ENCODE assay signal across 10 mouse cellular contexts in genomic region chr17:69438486-69438885, GRCm38 (mm10). TPM values are rescaled to one million over a fixed set of nuclear protein-coding genes. Genes with fewer than 3 reads are reported as not detected.
DNase-seq lines count a peak whose midpoint lies in the region; ATAC-seq lines count a peak whose summit lies in the region.
"Had no signal": no experiment of that assay in that cellular context is flagged by ENCODE, and none has a peak within 500 bp of the region (broad histone marks: within the 10 kb centered on the region; RNA-seq: fewer than 3 reads in every experiment).

No protein-coding gene starts in this region.

- no peaks in the 10 kb centered on the region for H3K36me3 ChIP-seq in neural tube, embryonic 11.5 days (ENCODE audit: control insufficient read depth, insufficient read depth, low read length)
- H3K36me3 ChIP-seq in limb, embryonic 15.5 days: no peaks in the 10 kb centered on the region

- H3K4me2 ChIP-seq in neural tube, embryonic 11.5 days (ENCODE audit: low read depth): peak overlapping the region; percentile 69
- peak overlapping the region; percentile 70 for H3K4me2 ChIP-seq in limb, embryonic 15.5 days

- DNase-seq in adrenal gland, postnatal 14 days: peak; percentile 38
- no peak for DNase-seq in adrenal gland, postnatal 4 days (ENCODE audit: low spot score in 2 of 2)
- DNase-seq in neural tube, embryonic 11.5 days (ENCODE audit: low spot score): no peak
- DNase-seq in neural tube, embryonic 10.5 days (ENCODE audit: extremely low spot score, low spot score): no peak
- DNase-seq in spleen, postnatal 4 days (ENCODE audit: low spot score in 2 of 2): no peak
- DNase-seq in layer of hippocampus, adult 9-11 months: no peak
- no peak for DNase-seq in urinary bladder, postnatal 36 days (ENCODE audit: low spot score in 2 of 2)

- WGBS in neural tube, embryonic 11.5 days: 32% methylated on average over 14 of the region's 14 CpGs
- 34% methylated on average over 14 of the region's 14 CpGs for WGBS in limb, embryonic 15.5 days

- no peak overlapping the region for H3K9ac ChIP-seq in neural tube, embryonic 11.5 days (ENCODE audit: low read length)
- H3K9ac ChIP-seq in limb, embryonic 15.5 days: no peak overlapping the region

- peaks cover 6% of the 10 kb centered on the region; the same call in 1 of the 2 replicates for H3K4me1 ChIP-seq in neural tube, embryonic 11.5 days (ENCODE audit: control insufficient read depth, insufficient read depth, low read length)
- peaks cover 14% of the 10 kb centered on the region for H3K4me1 ChIP-seq in limb, embryonic 15.5 days

- H3K4me3 ChIP-seq in neural tube, embryonic 11.5 days (ENCODE audit: low read depth, low read length): peak overlapping the region; percentile 39; the same call in 1 of the 2 replicates
- H3K4me3 ChIP-seq in limb, embryonic 15.5 days: peak overlapping the region; percentile 35; the same call in 1 of the 2 replicates

- H3K9me3 ChIP-seq in neural tube, embryonic 11.5 days (ENCODE audit: control insufficient read depth, low read length): no peaks in the 10 kb centered on the region
- no peaks in the 10 kb centered on the region for H3K9me3 ChIP-seq in limb, embryonic 15.5 days

- no peak for ATAC-seq in neural tube, embryonic 11.5 days (ENCODE audit: insufficient read depth, low FRiP score, low TSS enrichment)
- no peak for ATAC-seq in limb, embryonic 15.5 days (ENCODE audit: insufficient number of reproducible peaks, low FRiP score, low TSS enrichment, low read depth)

- H3K27me3 ChIP-seq in neural tube, embryonic 11.5 days (ENCODE audit: control insufficient read depth, insufficient read depth, low read length): peaks cover 42% of the 10 kb centered on the region
- peaks cover 51% of the 10 kb centered on the region for H3K27me3 ChIP-seq in limb, embryonic 15.5 days

- H3K27ac ChIP-seq in neural tube, embryonic 11.5 days (ENCODE audit: low read depth, low read length): no peak overlapping the region
- H3K27ac ChIP-seq in limb, embryonic 15.5 days: no peak overlapping the region

RNA-seq across cellular contexts. Expression of gene Akain1, which starts 0.6 kb away (rescaled TPM):
- total RNA-seq in adrenal gland, postnatal 14 days (2021): not detected in 2 replicates
- total RNA-seq in adrenal gland, postnatal 4 days (2021): under 1 TPM; 0.11 to 0.17 TPM
- 0.27 and 0.32 TPM in 2 replicates for polyA plus RNA-seq in neural tube, embryonic 11.5 days (2014; fragmentation: Nextera tagmentation; extraction: Ambion mirVana)
- polyA plus RNA-seq in limb, embryonic 15.5 days (2015; fragmentation: Nextera tagmentation; extraction: Ambion mirVana): not detected in 2 replicates
- total RNA-seq: adrenal gland, postnatal 36 days had no signal
- polyA plus RNA-seq: small intestine, adult 2 months had no signal

RNA-seq across cellular contexts. Expression of gene Zbtb14, which starts 55.6 kb away (rescaled TPM):
- 16.9 and 17.6 TPM in 2 replicates for total RNA-seq in adrenal gland, postnatal 14 days (2021)
- total RNA-seq in adrenal gland, postnatal 4 days (2021): 10 to 100 TPM; 23.2 to 23.7 TPM
- 29.2 and 29.7 TPM in 2 replicates for polyA plus RNA-seq in neural tube, embryonic 11.5 days (2014; fragmentation: Nextera tagmentation; extraction: Ambion mirVana)
- 17.8 and 19.8 TPM in 2 replicates for polyA plus RNA-seq in limb, embryonic 15.5 days (2015; fragmentation: Nextera tagmentation; extraction: Ambion mirVana)
